Mouse (Mus musculus) E14TG2a.4 (cell line): ENCODE results near the gene Pax2.

Source experiments
- CTCF ChIP-seq: conservative IDR thresholded peaks from 2 replicates; pipeline ENCODE4 v1.5.1; 2014; ENCODE audit warnings: low read length
- NANOG ChIP-seq: IDR thresholded peaks from 2 replicates; pipeline ENCODE4 v1.6.1; 2014; ENCODE audit warnings: borderline replicate concordance, low read length, mixed read lengths
- POU5F1 ChIP-seq: IDR thresholded peaks from 2 replicates; pipeline ENCODE4 v1.6.1; 2014; ENCODE audit warnings: low read length, borderline replicate concordance

- TF ChIP-seq CTCF (no peak), POU5F1 (no peak), NANOG (no peak)
Observed at GRCm38 (mm10) chr19:44822295-44822694, 66.5 kb downstream of the Pax2 start.
